Mouse (Mus musculus): ENCODE data around the gene Rtel1.

The Rtel1 gene

DNA sequence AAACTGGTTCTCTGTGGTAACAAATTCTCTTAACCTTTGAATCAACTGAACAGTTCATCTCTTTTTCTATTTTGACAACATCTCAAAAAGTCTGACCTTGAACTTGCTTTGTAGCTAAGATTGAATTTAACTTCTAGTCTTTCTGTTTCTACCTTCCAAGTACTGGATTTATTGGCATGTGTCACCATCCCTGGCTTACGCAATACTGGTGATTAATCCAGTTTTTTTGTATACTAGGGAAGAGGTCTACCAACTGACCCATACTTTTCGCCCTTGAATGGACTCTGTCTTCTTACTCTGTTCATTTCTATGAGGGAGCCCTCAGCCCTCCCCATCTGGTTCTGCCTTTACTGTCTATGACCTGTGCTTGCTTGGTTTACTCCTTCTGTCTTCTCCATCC, 6.6 kb downstream of the Rtel1 start:
- DNase-seq (ENCODE audit: low spot score): no peak

DNA sequence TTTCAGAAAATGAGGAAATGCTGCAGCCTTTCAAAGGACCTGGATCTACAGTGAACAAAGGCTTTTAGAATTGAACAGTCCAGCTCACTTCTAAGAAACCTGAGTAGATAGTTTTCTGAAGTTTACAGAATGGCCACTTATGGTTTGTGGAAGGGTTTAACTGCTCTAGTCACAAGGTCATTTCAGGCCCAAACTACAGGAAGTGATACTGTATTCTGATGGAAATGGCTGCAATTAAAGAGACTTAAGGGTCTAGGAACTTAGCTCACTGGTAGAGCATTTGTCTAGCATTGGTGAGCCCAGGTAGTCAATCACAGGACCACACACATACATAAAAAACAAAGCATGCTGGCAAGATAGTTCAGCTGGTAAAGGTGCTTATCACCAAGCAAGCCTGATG, 13.0 kb downstream of the Rtel1 start:
- DNase-seq (ENCODE audit: low spot score): no peak

GRCm38 (mm10) chr2:181334023-181334422, 14.5 kb downstream of the Rtel1 start:
- DNase-seq (ENCODE audit: low spot score): peak; percentile 22

- no peak for DNase-seq (ENCODE audit: low spot score)
Measured at GRCm38 (mm10) chr2:181340426-181340825, 20.9 kb downstream of the Rtel1 start.

GRCm38 (mm10) chr2:181342766-181343165, 23.2 kb downstream of the Rtel1 start:
- no peak for DNase-seq (ENCODE audit: low spot score)

GRCm38 (mm10) chr2:181356780-181357179, 37.2 kb downstream of the Rtel1 start:
- no peak for DNase-seq (ENCODE audit: low spot score)

DNA sequence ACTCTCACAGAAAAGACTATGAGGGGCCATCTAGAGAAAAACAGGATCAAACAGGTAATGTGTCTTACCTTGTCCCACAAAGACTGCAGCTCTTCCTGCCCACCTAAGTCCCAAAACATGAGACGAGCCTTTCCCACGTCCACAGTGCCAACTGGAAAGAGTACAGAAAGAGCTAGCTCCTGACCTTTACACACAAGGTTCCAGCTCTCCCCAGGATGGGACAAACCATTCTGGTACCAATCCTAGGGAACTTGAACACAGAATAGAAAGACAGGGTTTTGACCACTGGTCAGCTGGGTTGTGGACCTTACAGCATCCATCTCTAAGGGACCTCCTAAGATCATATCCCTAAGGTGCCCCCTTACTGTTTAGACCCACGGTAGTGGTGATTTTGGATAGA, 44.4 kb downstream of the Rtel1 start:
- DNase-seq (ENCODE audit: low spot score): no peak

DNA sequence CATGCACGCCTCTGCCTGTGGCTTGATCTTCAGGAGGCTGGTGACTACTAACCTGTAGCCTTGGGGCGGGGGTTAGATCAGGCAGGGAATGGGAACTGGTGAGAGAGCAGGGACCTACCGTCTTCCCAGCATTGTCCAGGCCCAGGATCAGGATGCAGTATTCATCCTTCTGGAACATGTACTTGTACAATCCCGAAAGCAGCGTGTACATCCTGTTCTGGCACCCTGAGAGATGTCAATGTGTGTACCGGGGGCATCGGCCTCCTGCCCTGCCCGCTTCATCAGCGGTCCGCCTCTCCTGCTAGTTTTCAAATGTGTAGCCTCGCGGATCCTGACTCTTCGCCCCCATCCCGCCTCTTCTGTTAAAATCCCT, 44.9 kb downstream of the Rtel1 start:
- peak; percentile 9 for DNase-seq (ENCODE audit: low spot score)

- peak; percentile 91 for DNase-seq (ENCODE audit: low spot score)
Measured at GRCm38 (mm10) chr2:181364860-181365596, 45.5 kb downstream of the Rtel1 start, which contains the start of the genes Zgpat and Arfrp1. Gene Zgpat, plus strand, starts transcription at chr2:181364928. Gene Arfrp1, minus strand, starts transcription at chr2:181365404.

GRCm38 (mm10) chr2:181365655-181366075, 46.1 kb downstream of the Rtel1 start:
- no peak for DNase-seq (ENCODE audit: low spot score)

GRCm38 (mm10) chr2:181370001-181370400, 50.5 kb downstream of the Rtel1 start:
- DNase-seq (ENCODE audit: low spot score): no peak

- no peak for DNase-seq (ENCODE audit: low spot score)
Measured at GRCm38 (mm10) chr2:181375787-181376186, 56.2 kb downstream of the Rtel1 start.

- no peak for DNase-seq (ENCODE audit: low spot score)
Measured at GRCm38 (mm10) chr2:181377230-181377629, 57.7 kb downstream of the Rtel1 start.

DNA sequence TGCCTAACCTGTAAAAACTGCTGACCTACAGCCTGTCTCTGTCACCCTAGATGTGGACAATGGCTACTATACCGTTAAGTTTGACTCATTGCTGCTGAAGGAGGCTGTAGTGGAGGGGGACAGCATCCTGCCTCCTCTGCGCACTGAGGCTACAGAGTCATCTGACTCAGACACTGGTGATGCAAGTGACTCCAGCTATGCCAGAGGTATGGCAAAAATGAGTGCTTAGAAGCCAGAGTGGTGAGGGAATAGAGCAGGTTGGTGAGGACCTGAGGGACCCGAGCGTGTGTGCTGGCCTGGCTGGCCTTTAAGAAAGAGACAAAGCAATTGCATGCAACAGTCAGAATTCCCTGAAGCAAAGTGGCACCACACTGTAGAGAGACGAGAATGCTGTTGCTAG, 59.2 kb downstream of the Rtel1 start:
- DNase-seq (ENCODE audit: low spot score): no peak

- no peak for DNase-seq (ENCODE audit: low spot score)
Measured at GRCm38 (mm10) chr2:181379778-181380177, 60.2 kb downstream of the Rtel1 start, which contains the start of gene Lime1. Gene Lime1, plus strand, starts transcription at chr2:181380078.

- DNase-seq (ENCODE audit: low spot score): no peak
Measured at GRCm38 (mm10) chr2:181380251-181380650, 60.7 kb downstream of the Rtel1 start.

DNA sequence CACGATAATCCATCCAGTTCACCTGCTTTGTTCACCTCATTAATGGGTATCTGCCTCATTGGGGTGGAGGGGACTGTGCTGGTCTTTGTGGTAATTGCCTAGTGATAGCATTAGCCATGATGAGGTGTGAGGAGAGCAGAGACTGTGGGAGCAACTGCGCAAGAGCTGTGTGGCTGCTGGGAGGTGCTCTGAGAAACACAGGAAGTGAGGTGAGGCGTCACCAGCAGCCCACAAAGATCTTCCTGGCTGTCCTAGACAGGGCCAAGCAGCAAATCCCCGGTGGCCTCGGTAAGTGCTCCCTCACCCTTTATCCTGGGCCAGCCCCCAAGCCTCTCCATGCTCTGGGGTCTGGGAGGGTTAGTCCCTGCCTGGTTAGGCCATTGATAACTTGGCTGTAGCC, 61.6 kb downstream of the Rtel1 start:
- DNase-seq (ENCODE audit: low spot score): no peak

DNA sequence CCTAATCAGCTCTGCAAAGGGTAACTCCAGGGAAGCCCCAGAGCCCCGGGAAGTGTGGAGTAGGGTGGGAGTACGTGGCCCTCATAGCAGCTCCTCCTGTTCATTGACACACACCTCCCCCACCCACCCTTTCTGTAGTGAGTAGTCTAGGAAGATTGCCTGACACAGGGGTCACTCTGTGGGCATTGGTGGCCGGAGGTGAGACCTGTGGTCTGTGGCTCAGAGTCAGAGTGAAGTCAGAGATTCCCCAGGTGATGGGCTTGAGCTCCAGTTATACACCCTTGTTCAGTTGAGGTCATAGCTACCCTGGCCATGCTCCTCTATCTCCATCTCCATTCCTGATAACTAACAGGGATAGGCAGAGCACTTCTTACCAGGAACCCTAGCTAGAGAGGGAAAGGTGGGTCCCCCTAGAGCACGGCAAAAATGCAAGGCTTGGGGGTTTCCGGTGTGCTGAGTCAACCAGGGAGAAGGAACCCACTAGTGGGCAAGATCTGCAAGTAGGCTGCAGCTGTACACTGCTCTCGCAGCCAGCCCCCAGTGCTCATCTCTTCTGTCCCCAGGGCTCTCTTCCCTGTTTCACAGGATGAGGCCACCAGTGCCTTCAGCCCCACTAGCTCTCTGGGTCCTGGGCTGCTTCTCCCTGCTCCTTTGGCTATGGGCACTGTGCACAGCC, 62.2 kb downstream of the Rtel1 start:
- DNase-seq (ENCODE audit: low spot score): no peak

DNA sequence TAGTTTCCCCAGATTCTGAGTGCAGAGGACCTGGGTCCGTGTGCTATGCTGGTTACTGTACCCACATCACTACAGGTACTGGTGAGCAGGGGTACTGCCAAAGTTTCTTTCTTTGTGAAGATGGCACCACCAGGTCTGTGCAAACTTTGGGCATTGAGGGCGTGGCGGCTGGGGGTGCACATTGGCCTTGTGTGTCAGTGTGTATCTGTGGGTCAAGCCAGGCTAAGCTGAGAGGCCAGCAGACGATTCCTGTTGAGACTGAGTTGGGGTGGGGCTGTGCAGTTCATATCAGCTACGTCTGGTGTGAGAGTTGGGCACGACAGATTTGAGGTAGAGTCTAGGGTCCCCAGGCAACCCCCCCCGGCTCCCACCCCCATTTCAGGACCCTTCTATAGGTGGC, 64.9 kb downstream of the Rtel1 start:
- DNase-seq (ENCODE audit: low spot score): no peak

- no peak for DNase-seq (ENCODE audit: low spot score)
Measured at GRCm38 (mm10) chr2:181384919-181385391, 65.4 kb downstream of the Rtel1 start.

GRCm38 (mm10) chr2:181385885-181386284, 66.3 kb downstream of the Rtel1 start:
- DNase-seq (ENCODE audit: low spot score): no peak

DNA sequence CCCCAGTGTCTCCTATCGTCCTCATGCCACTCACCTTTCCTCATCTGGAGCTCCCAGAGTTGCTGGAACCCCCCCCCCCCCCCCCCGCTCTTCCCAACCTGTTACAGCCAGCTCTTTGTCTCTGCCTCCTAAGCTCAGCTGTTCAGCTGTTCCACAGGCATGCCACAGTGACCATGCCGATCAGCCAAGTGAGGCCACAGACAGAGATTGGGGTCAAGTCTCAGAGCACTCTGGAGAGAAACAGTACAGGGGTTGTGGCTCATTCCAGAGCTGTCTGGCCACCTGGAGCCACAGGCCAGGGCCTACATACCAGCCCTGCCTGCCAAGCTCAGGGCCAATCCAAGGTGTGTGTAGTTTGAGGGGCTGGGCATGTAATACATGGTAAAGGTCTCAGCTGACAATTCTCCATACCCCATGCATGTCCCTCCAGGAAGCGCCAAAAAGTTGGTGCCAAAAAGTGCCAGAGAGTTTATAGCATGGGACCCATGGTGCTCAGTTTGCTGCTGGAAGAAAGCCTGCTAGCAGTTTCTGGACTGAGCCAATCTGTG, 67.2 kb downstream of the Rtel1 start:
- DNase-seq (ENCODE audit: low spot score): no peak
